Comparison of ENCODE assay signal across 15 mouse cellular contexts in genomic region chr12:117636969-117637368, GRCm38 (mm10).
DNase-seq lines count a peak whose midpoint lies in the region; ATAC-seq and TF ChIP-seq lines count a peak whose summit lies in the region.
"Had no signal": no experiment of that assay in that cellular context is flagged by ENCODE, and none has a peak within 500 bp of the region (broad histone marks: within the 10 kb centered on the region; RNA-seq: fewer than 3 reads in every experiment).

No protein-coding gene starts in this region.

- TF ChIP-seq POLR2A in lung, adult 2 months (IDR thresholded peaks at IDR 0.05; ENCODE audit: borderline replicate concordance, extremely low read depth, low read depth, low read length), result no peak

- no peaks in the 10 kb centered on the region for H3K4me1 ChIP-seq in kidney, postnatal 0 days (replicated peaks; ENCODE audit: insufficient read depth, low read length)
- no peaks in the 10 kb centered on the region; the same call in 1 of the 2 replicates for H3K4me1 ChIP-seq in lung, postnatal 0 days (ENCODE audit: insufficient read depth, low read depth, low read length)
- peaks cover 22% of the 10 kb centered on the region for H3K4me1 ChIP-seq in lung, adult 2 months (ENCODE audit: control insufficient read depth, insufficient read depth, low read length)
- H3K4me1 ChIP-seq: liver, embryonic 15.5 days had no signal

- no peak for TF ChIP-seq CTCF in kidney, postnatal 0 days (IDR thresholded peaks at IDR 0.05; ENCODE audit: low read depth)
- no peak for TF ChIP-seq CTCF in lung, postnatal 0 days (IDR thresholded peaks at IDR 0.05)
- TF ChIP-seq CTCF in lung, adult 2 months (IDR thresholded peaks at IDR 0.05; ENCODE audit: insufficient read depth, low read length), result no peak

- H3K4me3 ChIP-seq in kidney, postnatal 0 days (replicated peaks; ENCODE audit: low read depth, low read length), result no peak overlapping the region
- H3K4me3 ChIP-seq in lung, postnatal 0 days (ENCODE audit: low read depth, low read length), result no peak overlapping the region
- H3K4me3 ChIP-seq in lung, adult 2 months (replicated peaks; ENCODE audit: extremely low read depth, low read depth, low read length), result no peak overlapping the region
- H3K4me3 ChIP-seq: heart, embryonic 15.5 days; liver, embryonic 15.5 days had no signal

- DNase-seq in kidney, postnatal 0 days (ENCODE audit: low spot score), result peak; percentile 25
- no peak for DNase-seq in kidney, adult 11 months
- peak; percentile 21 for DNase-seq in lung, postnatal 0 days (ENCODE audit: low spot score)
- no peak for DNase-seq in lung, adult 2 months
- peak; percentile 43 to 57 for DNase-seq in left cerebral cortex, postnatal 14 days (ENCODE audit: low spot score in 2 of 2)
- DNase-seq in thymus, postnatal 25 days, result no peak
- DNase-seq: adrenal gland, postnatal 36 days; cerebellum, adult 2 months; gastrocnemius, postnatal 36 days; thymus, adult 2 months had no signal

- no peak for ATAC-seq in kidney, postnatal 0 days (replicated peaks; ENCODE audit: low FRiP score, low read depth)
- peak; percentile 38; the same call in 1 of the 2 replicates for ATAC-seq in lung, postnatal 0 days
- peak; percentile 98 for ATAC-seq in frontal cortex, adult (ENCODE audit: low TSS enrichment)
- ATAC-seq: inflammation-experienced regulatory T-cells, adult 6 months had no signal

- intact Hi-C loops in left cerebral cortex, postnatal 14 days (cut with DNase I), result no loop called here

- H3K9ac ChIP-seq in kidney, postnatal 0 days (ENCODE audit: low read depth, low read length), result no peak overlapping the region
- no peak overlapping the region for H3K9ac ChIP-seq in lung, postnatal 0 days (replicated peaks; ENCODE audit: low read depth)
- H3K9ac ChIP-seq: heart, embryonic 15.5 days; liver, embryonic 15.5 days had no signal

- no peak for TF ChIP-seq EP300 in lung, postnatal 0 days (IDR thresholded peaks at IDR 0.05)

- no peak overlapping the region for H3K27ac ChIP-seq in kidney, postnatal 0 days
- no peak overlapping the region for H3K27ac ChIP-seq in lung, postnatal 0 days (ENCODE audit: low read length)
- H3K27ac ChIP-seq: heart, embryonic 15.5 days; liver, embryonic 15.5 days had no signal

- WGBS in kidney, postnatal 0 days, result 51% methylated on average over 6 of the region's 6 CpGs
- WGBS in lung, postnatal 0 days, result 46% methylated on average over 6 of the region's 6 CpGs
- 59% methylated on average over 6 of the region's 6 CpGs for WGBS in lung, adult 2 months

- no peak overlapping the region for H3K4me2 ChIP-seq in kidney, postnatal 0 days (ENCODE audit: low read length)
- no peak overlapping the region for H3K4me2 ChIP-seq in lung, postnatal 0 days (replicated peaks; ENCODE audit: low read depth, low read length)
- H3K4me2 ChIP-seq: heart, embryonic 15.5 days; liver, embryonic 15.5 days; midbrain, embryonic 11.5 days had no signal

- no peaks in the 10 kb centered on the region for H3K9me3 ChIP-seq in kidney, postnatal 0 days (replicated peaks; ENCODE audit: low read length)
- H3K9me3 ChIP-seq in lung, postnatal 0 days (ENCODE audit: low read length), result no peaks in the 10 kb centered on the region
- H3K9me3 ChIP-seq: heart, embryonic 15.5 days; liver, embryonic 15.5 days had no signal

- H3K27me3 ChIP-seq in kidney, postnatal 0 days (ENCODE audit: insufficient read depth, low read length), result no peaks in the 10 kb centered on the region
- no peaks in the 10 kb centered on the region for H3K27me3 ChIP-seq in lung, postnatal 0 days (replicated peaks; ENCODE audit: insufficient read depth, low read length)
- H3K27me3 ChIP-seq: heart, embryonic 15.5 days; liver, embryonic 15.5 days had no signal

- H3K36me3 ChIP-seq in kidney, postnatal 0 days (ENCODE audit: insufficient read depth, low read length), result no peaks in the 10 kb centered on the region
- no peaks in the 10 kb centered on the region for H3K36me3 ChIP-seq in lung, postnatal 0 days (ENCODE audit: insufficient read depth, low read length)
- H3K36me3 ChIP-seq: heart, embryonic 15.5 days; liver, embryonic 15.5 days had no signal

Comparison
In these comparisons a context has a peak if more than half of its experiments do, and no peak if none do; other contexts are left out.
1. DNase-seq: peak in kidney, postnatal 0 days (single experiment), lung, postnatal 0 days (single experiment) and left cerebral cortex, postnatal 14 days (2 of 2); none in kidney, adult 11 months (single experiment), lung, adult 2 months (single experiment) and thymus, postnatal 25 days (single experiment).